Mouse (Mus musculus) left cerebral cortex, postnatal 10 days (tissue): ENCODE data around the gene Suds3. TPM values are rescaled to one million over a fixed set of nuclear protein-coding genes. Genes with fewer than 3 reads are reported as not detected.

Source experiments
- DNase-seq, 2 experiments: peaks; one replicate each; pipeline ENCODE4 v3.0.0; 2021 to 2022; ENCODE audit warnings: low spot score in 2 of 2, mixed read lengths in 1 of 2; ENCODE audit errors: extremely low spot score in 1 of 2
- intact Hi-C: fragments of 180-260 bp; cut with DNase I; formaldehyde crosslinking; loops from one replicate; pipeline ENCODE4 v1.15.1; 2025
- total RNA-seq, 2 experiments: library from RNA; stranded (reverse); gene quantifications; 2 replicates each; pipeline ENCODE4 v1.2.3; 2021

Gene Suds3
- total RNA-seq, 2 experiments from 2014 or later = 93.7 to 93.9 TPM

DNA sequence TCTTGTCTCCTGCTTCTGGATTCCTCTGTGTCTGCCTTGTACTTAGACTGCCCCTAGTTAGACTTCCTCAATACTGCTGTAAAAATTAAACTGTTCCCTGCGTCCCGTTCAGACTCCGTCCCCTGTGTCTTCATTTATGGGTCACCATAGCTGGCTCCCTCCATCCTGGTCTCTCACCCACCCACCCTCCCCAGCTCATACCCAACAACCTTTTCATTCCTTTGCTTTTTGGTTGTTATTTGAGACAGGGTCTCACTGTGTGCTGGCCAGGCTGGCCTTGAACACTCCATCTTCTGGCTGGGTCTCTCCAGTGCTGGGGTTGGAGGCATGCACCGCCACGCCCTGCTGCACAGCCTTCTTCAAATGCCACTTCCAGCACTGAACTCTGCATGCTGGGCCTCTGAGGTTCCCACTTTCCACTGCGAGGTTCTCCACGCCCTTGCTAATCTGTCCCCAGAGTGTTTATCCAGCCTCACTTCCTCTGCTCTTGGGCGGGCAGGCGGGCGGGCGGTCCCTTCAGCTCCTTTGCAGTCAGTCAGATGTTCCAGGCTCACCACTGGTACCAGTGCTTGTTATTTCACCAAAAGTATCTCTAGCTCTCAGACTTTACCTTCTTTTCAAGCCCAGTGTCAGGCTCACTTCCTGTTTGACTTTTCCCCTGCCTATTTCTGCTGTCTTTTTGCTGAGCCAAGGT is 22.5 kb upstream of the Suds3 start:
- intact Hi-C loops = no loop called here
- DNase-seq = peak in 1 of 2 experiments; percentile 48

DNA sequence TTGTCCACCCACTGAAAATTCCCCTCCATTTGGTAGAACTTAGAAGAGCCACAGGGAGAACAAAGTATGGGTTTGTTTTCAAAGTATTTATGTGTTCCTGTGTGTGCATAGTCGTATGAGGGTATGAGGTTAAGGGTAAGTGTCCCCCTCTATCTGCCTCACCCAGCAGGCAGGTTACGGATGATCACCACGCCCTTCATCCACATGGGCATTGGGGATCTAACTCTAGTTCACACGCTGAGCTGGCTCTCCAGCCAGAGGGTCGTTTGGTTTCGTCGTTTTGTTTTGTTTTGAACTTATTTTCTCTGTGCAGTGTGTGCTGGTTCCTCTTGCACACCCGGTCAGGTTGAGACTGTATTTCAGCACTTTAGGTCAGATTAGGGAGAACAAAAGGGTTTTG is 21.7 kb upstream of the Suds3 start:
- no peak for DNase-seq
- intact Hi-C loops = no loop called here

DNA sequence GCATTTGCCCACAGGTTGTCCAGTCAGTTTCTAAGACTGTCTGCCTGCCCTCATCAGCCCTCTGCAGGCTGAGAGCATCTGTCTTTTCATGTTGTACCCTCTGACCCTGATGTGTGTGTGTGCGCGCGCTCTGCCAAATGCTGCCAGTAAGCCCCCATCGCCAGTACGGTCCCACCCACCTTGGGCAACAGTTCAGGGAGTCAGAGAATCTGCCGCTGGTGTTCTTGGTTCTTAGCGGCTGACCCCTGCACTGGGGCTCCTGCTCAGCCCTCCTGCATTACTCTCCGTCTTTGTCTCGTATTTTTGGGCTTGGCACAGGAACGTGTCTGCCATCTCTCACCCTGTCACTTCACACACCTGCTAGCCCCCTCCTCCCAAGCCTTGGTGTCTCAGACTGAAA is 21.1 kb upstream of the Suds3 start:
- DNase-seq = no peak
- intact Hi-C loops = no loop called here

DNA sequence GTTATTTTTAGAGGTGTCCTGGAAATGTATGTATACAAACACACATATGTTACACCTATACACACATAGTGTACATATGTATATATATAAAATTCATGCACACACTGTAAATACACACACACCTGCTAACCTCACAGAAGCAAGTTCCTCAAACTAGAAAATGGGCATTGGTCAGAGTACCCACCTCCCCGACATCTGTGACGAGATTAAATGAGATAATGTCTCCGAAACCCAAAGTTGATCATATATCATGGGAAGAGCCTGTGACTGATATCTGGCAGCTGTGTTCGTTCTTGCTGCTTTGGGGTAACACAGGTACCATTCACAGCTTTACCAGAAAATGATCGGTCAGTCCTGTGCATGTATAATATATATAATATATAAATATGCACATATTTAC is 20.7 kb upstream of the Suds3 start:
- intact Hi-C loops = no loop called here

DNA sequence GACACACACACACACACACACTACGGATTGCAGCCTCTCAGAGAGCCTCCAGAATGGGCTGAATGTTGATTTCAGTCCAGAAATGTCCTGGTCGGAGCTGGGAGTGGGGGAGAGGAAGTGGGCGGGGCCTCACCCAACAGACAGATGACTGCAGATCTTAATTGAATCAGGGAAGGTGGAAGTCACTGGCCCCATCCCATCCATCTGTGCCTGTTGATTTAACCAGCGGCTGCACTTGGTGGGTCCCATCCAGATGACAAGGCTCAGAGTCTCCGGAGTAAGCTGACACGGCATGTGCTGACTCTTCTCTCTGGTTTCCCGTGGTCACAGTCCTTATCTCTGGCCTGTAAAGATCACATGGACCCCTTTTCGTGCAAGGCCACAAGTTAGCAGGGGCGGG is 20.0 kb upstream of the Suds3 start:
- intact Hi-C loops = no loop called here
- peak in 1 of 2 experiments; percentile 66 for DNase-seq

More for the DNA sequence above, 20.7 kb upstream of the Suds3 start:
- no peak for DNase-seq

DNA sequence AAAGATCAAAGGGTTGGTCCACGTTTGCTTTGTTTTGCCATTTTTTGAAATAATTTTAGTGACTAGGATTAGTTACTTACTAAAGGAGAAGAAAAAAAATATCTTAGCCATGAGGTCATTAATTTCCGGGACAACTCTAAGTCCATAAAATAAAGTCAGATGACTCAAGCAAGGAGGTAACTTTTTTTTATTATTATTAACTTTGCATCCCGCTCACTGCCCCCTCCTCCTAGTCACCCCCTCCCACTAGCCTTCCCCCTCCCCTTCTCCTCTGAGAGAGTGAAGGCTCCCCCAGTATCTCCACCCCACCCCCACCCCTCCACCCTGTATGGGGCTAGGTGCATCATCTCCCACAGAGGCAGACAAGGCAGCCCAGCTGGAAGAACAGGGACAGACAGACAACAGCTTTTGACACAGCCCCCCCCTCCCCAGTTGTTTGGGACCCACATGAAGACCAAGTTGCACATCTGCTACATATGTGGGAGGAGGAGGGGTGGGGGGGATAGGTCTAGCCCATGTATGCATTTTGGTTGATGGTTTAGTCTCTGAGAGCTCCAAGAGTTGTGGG is 19.1 kb upstream of the Suds3 start:
- intact Hi-C loops = no loop called here
- no peak for DNase-seq

DNA sequence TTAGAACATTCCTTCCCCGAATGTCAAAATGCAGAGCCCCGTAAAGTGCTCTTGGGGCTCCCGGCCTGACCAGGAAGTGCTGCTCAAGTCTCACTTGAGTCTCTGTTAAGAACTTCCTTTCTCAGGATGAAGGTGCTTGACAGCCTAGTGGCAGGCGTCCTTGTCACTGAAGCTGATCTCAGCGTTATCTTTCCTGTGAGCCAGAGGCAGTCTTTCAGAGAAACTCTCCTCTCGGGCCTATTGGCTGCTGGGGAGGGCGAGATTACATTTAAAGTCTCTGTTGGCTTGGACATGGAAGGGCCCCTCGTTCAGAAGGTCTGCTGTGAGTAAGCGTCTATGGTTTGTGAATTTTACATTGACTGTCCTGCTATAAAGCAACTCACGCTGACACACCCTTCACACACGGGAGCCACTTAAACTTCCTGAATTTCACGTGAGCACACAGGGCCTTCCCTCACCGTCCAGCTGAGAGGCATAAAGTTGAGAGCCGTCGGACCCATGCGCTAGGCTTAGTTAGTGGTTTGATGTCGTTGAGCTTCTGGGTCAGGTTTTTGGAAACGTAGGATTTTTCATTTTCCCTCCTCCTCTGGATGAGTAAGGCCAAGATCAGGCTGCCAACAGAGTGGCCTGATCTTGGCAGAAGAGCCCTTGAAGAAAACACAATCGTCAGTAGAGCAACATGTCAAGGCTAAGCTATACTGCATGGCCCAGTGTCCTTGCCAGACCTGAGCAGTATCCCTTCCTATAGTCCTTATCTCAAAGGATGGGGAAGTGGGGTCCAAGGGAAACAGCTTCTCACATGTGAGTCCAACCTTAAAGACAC is 18.4 kb upstream of the Suds3 start:
- intact Hi-C loops = no loop called here
- DNase-seq = no peak

DNA sequence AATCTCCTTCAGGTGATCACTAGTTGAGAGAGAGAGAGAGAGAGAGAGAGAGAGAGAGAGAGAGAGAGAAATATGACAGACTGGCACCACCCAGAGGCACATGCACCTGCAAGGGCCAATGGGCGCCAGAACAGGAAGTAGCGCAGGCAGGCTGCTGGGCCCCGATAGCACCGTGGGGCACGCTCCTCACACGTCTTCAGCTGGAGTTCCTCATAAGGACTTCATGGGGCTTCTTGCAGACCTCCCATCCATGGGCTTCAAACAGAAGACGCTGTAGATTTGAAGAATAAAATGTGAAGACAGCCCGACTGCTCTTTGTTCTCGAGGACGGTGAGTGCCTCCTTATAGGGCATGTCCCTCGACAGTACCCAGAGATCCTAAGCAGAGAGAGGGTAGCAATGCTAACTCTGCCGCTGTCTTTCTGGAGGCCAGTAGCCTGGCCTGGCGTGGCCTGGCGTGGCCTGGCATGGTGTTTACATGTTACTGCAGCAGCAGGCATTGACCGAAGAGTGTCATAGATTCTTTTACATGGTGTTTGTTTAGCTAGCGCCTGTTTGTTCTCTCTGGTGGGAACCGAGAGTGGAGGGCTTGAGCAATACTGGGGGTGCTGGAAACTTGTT is 17.6 kb upstream of the Suds3 start:
- no peak for DNase-seq
- intact Hi-C loops = no loop called here

DNA sequence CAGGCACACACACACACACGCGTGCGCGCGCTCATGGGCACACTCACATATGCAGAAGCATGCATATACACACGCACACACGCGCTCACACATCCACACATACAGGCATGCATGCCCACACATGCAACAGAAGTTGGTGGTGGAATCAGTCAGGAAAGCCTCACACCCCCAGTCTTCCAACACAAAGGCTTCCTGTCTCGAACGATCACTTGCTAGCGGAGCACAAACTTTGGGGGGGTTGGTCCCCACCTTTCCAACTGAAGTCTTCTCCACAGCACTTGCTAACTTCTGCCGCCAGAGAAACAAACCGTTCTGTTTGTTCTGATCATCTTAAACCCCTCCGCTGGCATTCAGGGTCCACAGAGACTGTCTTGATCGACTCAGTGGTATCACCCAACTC is 14.8 kb upstream of the Suds3 start:
- intact Hi-C loops = no loop called here

DNA sequence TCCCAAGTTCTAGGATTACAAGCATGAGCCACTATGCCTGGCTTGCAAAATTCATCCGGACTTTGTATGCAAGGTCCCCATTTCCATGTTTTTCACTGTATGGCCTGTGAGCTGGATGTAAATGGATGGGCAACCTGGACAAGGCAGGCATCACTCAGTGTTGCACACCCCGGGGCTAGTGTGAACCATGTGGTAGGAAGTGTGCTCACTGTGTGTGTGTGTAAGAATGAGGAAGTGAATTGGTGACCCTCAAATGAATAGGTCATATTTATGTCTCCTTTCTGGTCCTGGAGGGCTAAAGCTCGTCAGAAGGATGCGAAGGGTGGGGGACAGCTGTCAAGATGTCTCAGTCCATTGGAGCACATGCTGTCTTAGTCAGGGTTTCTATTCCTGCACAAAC is 11.1 kb upstream of the Suds3 start:
- DNase-seq = no peak
- intact Hi-C loops = no loop called here

More for the DNA sequence above, 14.8 kb upstream of the Suds3 start:
- no peak for DNase-seq

DNA sequence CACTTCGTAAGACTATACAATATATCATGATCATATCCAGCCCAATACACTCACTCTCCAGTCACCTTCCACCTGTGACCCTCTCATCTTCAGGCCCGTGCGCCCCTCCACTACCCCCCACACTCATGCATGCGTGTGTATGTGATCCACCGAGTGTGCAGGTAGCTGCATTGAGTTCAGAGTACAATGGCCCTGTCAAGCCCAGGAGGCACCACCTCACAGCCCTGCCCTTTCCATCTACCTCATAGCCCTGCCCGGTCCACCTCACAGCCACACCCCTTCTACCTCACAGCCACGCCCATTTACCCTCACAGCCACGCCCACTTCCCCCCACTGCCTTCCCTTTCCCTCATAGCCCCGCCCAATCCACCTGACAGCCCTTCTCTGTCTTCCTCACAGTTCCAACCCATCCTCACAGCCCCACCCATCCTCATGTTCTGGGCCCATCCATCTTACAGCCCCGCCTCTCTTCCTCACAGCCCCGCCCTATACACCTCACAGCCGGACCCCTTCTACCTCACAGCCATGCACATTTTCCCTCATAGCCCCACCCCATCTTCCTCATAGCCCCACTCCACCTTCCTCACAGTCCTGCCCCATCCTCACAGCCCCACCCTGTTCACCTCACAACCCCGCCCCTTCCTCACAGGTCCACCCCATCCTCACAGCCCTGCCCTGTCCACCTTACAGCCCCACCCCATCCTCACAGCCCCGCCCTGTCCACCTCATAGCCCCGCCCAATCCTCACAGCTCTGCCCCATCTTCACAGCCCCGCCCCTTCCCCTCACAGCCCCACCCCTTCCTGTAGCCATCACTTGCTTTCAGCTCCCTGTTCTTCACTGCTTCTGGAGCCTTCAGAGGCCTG is 9.8 kb upstream of the Suds3 start:
- intact Hi-C loops = no loop called here
- no peak for DNase-seq

DNA sequence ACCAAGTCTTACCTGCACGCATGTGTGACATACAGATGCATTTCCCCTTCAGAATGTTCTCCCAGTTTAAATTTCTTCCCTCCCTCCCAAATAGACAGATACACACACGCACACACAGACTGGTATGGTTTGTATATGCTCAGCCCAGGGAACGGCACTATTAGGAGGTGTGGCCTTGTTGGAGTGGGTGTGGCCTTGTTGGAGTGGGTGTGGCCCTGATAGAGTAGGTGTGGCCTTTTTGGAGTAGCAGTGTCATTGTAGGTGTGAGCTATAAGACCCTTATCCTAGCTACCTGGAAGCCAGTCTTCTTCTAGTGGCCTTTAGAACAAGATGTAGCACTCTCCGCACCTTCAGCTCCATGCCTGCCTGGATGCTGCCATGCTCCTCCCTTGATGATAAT is 7.9 kb upstream of the Suds3 start:
- DNase-seq = no peak
- intact Hi-C loops = no loop called here

DNA sequence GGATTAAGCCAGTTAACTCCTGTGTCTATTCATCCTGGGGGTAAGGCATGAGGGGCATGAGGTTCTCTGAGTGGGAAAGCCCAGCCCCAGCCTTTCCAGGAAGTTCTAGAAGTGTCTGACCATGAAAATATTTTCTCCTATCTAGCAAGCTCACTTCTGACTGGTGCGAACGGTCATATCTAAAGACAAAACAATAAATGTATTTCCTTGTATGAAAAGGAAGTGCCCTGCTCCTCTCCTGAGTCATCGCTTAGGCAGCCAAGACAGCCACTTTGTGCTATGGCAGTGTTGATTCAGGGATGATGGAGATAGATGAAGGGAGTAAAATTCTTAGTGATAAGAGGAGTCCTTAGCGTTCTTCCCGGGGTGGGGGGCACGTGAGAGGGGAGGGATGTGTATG is 7.2 kb upstream of the Suds3 start:
- DNase-seq = no peak
- intact Hi-C loops = no loop called here

DNA sequence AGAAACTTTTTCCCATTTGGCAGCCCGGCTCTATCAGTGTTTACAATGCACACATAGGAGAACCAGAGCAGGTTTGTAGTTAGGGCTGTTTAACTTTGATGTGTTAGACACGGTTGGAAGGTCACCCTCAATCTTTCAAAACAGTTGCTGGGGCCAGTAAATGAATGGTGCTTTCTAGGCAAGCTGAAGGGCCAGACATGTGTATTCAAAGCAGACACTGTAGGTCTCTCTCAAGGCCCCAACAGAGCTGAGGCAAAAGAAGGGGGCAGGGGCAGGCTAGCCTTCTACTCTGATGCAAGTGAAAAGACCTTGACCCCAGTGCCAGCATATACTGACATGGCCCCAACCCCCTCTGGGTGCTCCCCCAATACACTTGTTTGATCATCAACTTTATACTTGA is 5.7 kb upstream of the Suds3 start:
- DNase-seq = no peak
- intact Hi-C loops = no loop called here

DNA sequence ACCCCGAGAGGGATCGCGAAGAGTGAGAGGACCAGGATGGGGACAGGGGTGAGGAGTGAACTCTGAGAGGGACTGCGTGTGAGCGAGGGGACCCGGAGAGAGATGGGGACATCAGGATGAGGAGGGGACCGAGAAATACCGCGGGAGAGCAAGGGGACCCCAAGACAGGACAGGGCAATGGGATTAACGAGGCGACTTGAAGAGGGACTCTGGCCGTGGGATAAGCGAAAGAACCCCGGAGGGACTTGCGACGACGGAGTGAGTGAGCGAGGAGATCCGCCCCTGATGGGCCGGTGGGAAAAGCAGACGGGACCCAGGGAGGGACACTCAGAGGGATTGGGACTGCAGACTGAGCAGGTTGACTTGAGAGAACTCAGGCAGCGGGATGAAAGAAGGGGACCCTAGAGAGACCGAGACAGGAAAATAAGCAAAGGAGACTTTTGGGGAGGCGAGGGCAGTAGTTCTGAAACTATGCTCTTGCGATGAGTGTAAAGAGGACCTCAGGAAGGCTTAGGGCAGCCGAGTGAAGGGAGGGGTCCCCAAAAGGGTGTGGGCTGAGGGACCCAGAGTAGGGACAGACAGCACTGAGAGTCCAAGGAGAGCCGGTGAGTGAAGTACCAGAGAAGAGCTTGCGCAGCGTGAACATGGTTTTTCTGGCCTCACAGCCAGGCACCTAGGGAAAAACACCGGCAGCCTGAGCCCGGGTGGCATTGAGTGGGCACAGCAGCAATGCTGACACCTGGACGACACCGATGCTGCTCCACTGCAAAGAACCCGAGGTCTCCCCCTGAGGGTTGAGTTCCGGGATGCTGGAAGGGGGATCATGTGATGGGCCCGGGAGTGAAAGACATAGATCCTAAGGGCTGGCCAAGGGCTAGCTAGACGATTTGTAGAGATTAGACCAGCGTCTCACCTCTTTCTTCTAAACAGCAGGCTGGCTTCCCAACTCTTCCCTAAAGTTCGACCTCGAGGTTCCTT is 4.9 kb upstream of the Suds3 start:
- DNase-seq = no peak
- intact Hi-C loops = no loop called here

DNA sequence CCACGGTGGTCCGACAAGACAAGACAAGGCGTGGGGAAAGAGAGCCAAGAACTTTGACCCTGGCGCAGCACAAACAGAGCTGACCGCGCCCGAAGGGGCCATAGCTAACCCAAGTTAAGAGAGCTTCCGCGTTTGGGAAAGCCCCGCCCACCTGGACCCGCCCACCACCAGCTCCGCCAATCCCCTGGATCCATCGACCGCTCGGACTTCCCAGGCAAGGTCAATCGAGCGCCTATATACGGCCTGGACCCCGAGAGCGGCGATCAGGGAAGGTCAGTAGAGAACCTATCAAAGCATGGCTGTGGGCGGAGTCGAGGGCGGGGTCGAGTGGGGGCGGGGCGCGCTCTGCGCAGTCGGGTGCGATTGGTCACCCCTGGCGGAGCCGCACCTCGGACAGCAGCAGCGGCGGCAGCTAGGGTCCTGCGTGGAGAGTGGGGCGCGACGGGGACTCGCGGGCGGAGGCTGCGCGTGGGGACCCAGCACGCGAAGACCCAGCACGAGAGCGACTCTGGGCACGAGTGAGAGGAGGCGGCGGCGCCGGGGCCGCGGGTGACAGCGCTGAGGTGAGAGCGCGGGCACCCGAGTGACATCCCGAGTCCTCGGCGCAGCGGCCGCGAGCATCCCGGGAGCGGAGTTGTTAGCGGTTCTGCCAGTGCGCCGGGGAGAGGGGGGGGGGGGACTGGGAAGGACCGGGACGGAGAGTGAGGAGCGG is 4.0 kb upstream of the Suds3 start, which contains the start of gene Taok3:
Taok3 (plus strand) TSS at position 353 of the 712 bp plus-strand sequence.
- intact Hi-C loops = loop anchor here (5.0 kb wide), 2 partner anchors 122 to 152 kb away; no protein-coding TSS in a partner anchor
- DNase-seq = peak; percentile 98 to 99

DNA sequence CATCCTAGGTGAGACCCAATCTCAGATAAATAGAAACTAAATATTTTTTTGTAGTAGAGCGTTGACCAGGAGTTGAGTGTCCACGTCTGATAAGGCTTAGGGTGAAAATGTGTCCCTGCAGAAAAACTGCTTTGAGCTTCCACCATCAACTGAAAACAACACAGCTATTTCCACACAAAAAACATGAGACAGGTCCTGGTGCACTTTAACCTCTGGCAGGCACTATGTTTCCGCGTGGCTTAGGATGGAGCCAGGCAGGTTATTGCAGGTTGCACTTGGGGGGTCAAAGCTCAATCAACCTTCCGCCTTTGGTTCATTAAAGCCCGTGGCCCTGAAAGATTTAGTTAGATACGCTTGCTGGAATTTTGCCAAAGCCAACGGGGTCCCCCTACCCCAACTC is 2.9 kb upstream of the Suds3 start:
- no peak for DNase-seq
- intact Hi-C loops = loop anchor here (5.0 kb wide), 2 partner anchors 123 to 153 kb away; no protein-coding TSS in a partner anchor
